Mouse (Mus musculus) urinary bladder, adult 18-20 months (tissue): ENCODE measurements around the gene Erp29.

ENCODE experiments used
- DNase-seq, 2 experiments: peaks; one replicate each; pipeline ENCODE4 v3.0.0; 2022; ENCODE audit warnings: low spot score in 2 of 2, mixed read lengths in 2 of 2

Erp29 gene

DNA sequence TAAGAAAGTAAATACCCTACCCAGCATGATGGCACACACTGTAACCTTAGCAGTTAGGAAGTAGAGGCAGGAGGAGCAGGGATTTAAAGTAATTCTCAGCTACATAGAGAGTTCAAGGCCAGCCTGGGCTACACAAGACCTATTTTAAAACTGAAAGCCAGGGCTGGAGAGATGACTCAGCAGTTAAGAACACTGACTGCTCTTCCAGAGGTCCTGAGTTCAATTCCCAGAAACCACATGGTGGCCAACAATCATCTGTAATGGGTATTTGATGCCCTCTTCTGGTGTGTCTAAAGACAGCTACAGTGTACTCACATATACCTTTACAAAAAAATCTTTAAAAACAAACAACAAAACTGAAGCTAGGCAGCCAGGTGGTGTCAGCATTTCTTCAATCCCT lies 62.6 kb downstream of the Erp29 start:
- no peak for DNase-seq

DNA sequence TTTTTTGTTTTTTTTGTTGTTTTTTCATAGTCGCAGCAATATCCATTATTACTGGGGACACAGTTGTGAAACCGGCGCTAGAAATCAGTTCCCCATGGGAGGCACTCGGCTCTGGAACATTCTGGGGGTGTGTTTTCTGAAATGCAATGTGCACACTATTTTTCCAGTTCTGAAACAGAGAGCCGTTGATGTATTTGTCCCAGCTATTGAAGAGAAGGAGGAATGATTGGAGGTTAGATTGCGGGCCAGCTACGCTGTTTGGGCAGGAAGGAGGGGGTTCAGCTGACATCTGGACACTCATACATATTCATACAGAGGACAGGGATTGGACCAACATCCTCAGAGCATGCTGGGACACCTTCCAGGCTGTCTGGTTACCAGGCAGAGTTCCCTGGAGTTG lies 63.2 kb downstream of the Erp29 start:
- DNase-seq: no peak

DNA sequence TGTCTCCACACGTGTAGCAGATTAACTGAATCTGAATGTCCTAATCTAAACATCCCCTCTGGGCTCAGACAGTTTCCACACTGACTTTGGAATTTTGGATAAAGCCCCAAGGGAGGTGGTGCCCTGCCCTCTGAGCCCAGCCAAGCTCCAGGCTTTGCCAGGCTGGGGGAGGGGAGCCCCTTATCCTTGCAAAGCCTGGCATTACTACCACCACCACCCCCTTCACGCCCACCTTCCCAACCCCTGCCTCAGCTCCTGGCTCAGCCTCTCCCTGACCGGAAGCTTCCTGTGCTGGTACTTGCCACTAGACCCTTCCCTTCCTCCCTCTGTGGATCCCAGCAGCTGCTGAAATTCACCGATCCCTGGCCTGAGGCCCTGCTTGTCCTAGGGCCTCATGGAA lies 65.2 kb downstream of the Erp29 start:
- DNase-seq: no peak

DNA sequence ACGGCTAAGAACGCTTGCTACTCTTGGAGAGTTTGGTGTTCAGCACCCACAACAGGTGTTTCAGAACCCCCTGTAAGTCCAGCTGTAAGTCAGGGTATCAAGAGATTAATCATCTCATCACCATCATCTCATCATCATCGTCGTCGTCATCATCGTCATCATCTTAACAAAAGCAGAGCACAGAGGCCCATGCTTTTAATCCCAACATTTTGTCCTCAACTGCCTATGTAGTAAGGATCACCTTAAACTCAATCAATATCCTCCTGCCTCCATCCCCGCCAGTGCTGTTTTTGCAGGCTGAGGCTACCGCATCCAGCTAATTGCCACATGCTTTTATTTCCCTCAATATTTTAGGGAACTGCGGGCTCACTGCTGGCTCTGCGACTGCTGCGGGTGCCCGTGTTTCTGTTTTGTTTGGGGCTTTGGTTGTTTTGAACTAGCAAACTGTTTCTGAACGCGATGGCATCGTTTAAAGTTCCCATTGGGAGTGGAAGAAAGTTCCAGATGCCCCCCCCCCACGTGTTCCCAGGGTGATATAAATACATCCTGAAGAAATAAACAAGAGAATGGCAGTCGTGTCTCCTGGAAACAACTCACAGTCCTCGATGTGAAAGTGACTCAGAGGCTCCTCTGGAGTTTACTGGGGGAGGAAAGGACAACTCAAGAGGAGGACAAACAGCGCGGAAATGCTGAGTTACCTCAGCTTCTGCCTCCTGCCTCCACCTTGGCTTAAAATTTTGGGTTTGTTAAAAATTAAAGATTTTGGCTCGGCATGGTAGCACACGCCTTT lies 66.0 kb downstream of the Erp29 start:
- DNase-seq: no peak

DNA sequence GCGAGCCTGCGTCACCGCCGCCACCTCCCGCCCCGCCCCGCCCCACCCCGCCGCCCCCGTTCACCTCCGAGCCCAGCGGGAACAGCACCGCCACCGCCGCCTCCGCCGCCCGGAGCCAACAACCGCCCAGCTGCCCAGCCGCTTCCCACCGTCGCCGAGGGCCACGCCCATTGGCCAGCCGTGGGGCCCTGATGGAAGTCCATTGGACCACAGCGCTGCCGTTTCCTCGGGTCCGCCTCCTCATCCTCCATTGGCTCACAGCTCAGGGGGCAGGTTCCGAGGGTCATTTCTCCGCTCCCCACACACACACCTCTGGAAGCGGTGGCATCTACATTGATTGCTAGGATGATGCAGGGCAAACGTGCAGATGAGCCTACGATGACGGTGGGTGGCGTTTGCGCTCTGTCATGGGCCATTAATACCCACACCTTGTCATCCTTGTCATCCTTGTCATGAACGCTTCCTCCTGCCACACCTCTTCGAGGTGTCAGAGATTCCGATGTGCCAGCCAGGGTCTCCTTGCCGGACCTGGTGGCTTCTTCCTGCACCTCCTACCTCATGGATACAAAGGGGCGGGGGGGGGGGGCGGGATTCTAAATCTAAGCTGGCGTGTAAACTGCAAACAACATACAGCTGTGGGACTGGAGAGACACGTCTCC lies 66.7 kb downstream of the Erp29 start, which contains the start of gene Trafd1:
Trafd1 (minus strand) TSS at position 172 of the 659 bp plus-strand sequence.
- DNase-seq: peak; percentile 80 to 94

DNA sequence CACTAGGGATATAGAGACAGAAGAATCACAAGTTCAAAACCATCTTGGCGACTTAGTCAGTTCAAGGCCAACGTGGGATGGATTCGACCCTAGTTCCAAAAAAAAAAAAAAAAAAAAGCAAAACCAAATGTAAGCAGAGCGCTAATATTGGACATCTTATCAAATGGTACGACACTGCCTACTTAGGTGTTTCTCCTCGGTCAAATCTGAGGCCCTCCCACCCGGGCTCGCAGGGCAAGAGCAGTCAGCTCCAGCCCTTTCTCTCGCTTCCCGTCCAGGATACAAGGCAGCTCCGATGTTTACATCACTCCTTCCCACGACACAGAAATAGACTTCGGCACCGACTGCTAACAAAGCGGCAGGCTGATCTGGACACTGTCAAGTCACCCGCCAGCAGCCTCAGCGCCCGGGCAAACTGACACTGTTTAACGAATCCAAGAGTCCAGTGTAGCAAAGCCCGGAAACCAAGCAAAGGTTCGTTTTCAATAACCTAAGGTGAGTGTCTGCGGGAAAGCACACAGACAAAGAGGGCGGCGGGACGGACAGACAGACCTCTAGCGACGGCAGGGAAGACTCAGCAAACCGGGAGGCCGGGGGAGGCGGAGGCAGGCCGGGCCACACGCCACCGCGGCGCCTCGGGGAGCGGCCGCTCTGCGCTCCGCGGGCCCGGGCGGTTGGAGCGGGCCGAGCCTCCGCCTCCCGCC lies 67.4 kb downstream of the Erp29 start:
- DNase-seq: peak in 1 of 2 experiments; percentile 62

DNA sequence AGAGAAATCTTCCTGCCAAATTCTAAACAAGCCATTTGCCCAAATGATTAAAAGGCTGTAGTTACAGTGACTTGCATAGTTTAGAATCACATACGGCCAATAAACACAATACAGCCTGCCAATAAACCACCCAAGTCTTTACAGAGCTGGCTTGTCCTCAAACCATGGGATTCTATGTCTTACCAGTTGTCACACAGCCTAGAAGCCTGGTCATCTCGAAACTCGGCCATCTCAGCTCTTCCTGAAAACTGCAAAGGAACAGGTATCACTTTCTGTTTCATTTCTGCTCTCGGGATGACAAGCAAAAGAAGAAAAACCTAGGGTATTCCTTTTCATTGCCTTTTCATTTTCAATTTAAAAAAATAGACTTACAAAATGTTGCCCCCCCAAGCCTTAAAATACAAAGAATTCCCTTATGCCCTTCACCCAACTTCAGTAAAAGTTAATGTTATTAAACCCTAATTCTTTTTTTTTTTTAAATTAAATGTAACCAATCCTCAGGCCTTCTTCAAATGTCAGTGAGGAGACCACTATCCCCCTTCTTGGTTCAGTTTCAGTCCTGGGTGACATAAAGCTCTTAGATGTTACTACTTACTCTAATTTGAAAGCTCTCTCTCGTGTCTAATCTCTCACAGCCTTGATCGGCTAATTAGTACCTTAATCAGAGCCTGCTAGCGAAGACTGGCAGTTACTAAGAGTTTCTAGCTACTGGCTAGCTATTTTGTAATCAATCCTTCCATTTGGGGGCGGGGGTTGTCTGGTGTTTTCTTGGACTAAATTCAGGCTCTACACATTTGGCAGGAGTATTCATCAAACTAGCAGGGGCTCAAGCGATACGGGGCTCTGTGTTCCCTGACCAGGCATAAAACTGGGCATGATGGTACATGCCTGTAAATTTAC lies 68.2 kb downstream of the Erp29 start:
- no peak for DNase-seq

DNA sequence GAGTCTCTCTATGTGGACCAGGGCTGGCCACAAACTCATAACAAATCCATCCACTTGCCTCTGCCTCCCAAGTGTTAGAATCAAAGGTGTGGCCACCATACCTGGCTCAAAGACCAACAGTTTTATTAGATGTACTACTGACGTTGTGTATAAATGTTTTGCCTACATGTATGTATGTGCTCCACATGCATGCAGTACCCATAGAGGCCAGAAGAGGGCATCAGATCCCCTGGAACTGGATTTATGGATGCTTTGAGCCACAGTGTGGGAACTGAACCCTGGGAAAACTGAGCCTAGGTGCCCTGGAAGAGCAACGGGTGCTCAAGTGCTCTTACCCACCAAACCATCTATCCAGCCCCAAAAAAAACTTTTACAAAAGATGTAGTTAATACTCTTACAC lies 71.6 kb downstream of the Erp29 start:
- DNase-seq: no peak

DNA sequence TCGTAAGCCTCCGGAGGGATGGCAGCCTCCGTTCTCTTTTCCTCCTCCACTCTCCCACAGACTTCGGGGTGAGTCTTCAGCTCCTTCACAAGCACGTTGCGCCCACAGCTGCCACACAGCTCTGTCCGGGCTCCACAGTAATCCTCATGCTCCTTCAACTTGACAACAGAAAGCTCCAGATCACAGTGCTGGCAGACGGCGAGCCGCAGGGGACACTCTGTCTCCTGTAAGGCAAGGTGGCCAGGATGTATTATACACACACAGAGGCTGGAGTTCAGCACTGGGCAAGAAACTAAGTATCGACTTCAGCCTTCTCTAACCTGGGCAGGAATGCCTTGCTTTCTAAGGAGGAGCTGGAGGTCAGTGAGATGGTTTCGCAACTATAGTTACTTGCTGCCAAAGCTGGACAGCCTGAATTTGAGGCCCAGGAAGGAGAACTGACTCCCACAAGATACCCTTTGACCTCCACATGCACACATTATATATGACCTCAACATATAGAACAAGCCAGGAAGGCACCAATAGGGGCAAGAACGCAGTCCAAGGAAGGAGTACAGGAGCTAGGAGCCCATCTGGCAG lies 73.5 kb downstream of the Erp29 start:
- DNase-seq: no peak
